Mouse (Mus musculus) frontal cortex, postnatal 25 days (tissue): ENCODE measurements around the gene Nphp4.
"Not testable (repeated sequence)": the region's sequence is repeated elsewhere in the genome, so short reads cannot be mapped to it uniquely, and the experiment has no call there.

ENCODE experiments used
- DNase-seq, 2 experiments: peaks; one replicate each; pipeline ENCODE4 v3.0.0; 2022; ENCODE audit warnings: low spot score in 2 of 2

Gene Nphp4

DNA sequence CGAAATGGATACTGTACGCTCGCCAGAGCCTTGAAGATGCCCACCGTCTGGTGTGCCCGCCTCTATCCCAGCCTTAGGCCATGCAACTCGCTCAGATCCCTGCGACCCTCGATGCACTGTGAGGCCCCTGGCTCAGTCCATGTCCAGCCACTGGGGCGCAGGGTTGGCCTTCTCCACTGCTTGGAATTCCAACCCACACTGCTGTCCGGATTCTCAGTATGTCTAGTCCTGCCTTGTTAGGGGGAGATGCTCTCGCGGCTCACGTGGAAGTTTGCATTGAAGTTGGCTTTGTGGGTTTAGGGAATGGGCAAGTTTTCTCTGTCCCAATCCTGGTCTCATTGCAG, 1.7 kb downstream of the Nphp4 start:
- no peak for DNase-seq

- no peak for DNase-seq
These were observed 3.9 kb downstream of the Nphp4 start for GRCm38 (mm10) chr4:152480426-152480825.

- no peak for DNase-seq
These were observed 11.5 kb downstream of the Nphp4 start for GRCm38 (mm10) chr4:152488046-152488445.

- DNase-seq: no peak
These were observed 13.8 kb downstream of the Nphp4 start for GRCm38 (mm10) chr4:152490311-152490710.

DNA sequence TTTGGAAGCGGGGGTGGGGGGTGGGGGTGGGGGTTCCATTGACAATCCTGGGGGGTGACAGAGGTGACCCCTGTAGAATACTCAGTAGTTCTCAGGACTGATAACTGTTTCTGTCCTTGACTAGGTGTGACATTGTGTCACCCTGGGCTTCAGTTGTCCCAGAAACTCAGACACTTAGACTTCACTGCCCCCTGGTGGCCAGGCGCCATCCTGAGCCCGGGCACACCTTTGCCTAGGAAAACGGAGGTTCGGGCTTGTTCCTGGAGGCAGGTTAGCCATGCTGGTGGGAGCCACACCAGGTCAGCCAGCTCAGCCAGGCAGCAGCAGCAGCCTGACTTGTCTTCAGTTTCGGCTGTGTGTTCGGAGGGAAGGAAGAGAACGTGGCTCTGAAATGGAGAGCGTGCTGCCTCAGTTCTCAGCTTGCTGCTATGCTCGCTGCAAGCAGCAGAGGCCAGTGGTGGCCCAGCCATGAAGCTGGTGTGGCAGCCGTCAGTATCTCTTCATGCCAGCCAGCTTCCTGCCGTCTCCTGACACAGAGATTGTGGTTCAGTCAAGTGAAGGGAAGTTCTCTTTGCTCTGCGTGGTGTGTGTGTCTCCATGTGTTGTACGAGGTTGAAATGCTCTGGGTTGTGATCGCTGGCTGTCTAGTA, 14.9 kb downstream of the Nphp4 start:
- DNase-seq: peak; percentile 79 to 80

GRCm38 (mm10) chr4:152494360-152494879, 17.9 kb downstream of the Nphp4 start:
- no peak for DNase-seq

GRCm38 (mm10) chr4:152512221-152512925, 35.9 kb downstream of the Nphp4 start:
- no peak for DNase-seq

DNA sequence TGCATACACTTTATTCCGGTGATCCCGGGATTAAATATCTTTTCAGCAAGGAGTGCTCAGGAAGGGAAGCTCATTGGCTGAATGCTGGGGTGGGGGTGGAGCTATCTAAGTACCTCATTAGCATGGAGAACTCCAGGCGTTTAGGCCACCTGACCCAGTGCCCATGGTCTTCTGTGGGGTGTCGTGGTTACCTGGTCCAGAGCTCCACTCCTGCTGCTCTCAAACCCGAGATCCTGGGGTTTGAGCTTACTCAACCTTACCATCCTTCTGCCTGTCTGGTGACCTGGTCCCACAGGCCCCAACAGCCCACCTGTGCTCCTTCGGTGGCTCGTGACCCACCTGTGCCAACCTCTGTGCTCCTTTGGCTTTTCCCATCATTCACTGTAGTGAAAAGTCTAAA, 38.4 kb downstream of the Nphp4 start:
- DNase-seq: no peak

DNA sequence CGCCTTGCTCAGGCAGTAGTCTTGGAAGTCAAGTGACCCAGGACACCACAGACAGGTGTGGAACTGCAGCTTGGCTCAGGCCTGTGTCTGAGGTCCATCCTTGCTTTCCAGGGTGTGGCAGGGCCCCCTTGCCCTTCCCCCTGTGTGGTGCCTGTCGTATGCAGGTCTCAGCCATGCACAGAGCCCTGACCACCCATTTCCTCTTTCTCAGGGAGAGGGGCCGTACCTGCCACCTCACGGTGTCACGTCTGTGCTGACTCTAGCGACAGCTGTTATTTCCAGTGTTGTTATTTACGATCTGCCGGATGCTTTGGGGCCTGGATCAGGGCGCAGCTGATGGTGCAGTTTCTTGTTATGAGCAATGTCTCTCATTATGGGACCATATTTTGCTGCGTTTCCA, 42.6 kb downstream of the Nphp4 start:
- DNase-seq: no peak

GRCm38 (mm10) chr4:152520083-152520482, 43.6 kb downstream of the Nphp4 start:
- peak; percentile 54 to 69 for DNase-seq

- no peak for DNase-seq
These were observed 56.4 kb downstream of the Nphp4 start for GRCm38 (mm10) chr4:152532872-152533271.

GRCm38 (mm10) chr4:152539756-152540155, 63.2 kb downstream of the Nphp4 start:
- DNase-seq: no peak

DNA sequence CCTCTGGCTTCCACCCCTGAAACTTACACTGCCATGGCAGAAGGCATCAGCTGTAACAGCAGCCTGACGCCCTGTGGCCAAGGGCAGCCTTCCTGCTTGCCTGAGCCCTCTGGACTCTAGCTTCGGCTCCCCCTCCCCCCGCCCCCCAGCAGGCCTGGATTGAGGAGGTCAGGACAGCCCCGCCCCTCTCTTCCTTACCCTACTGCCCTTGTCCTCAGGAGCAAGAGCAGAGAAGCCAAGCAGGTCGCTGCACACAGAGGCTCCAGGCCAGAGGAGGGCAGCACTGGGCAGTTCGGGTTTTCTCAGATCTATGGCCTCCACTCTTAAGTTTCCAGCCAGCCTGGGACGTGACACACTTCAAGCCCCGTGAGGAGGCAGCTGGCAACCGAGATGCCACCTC, 64.7 kb downstream of the Nphp4 start:
- no peak for DNase-seq

GRCm38 (mm10) chr4:152542447-152542846, 65.9 kb downstream of the Nphp4 start:
- DNase-seq: no peak

DNA sequence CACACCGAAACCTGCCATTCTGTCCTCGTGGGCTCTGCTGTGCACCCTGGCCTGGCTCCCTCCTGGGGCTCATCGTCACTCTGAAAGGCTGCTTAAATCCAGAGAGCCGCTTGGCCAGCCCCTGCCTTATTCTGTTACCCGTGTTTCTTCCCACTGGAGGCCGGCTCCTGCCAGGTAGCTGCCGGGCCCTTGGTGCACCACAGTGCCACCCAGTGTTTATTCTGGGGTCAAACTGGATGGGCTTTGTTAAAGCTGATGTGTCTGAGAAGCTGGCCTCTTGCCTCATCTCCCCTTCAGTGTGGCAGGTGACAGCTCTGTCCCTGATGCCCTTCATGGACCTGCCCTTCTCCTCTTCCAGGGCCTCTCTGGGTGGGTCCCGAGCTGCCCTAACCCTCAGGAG, 70.0 kb downstream of the Nphp4 start:
- DNase-seq: no peak

DNA sequence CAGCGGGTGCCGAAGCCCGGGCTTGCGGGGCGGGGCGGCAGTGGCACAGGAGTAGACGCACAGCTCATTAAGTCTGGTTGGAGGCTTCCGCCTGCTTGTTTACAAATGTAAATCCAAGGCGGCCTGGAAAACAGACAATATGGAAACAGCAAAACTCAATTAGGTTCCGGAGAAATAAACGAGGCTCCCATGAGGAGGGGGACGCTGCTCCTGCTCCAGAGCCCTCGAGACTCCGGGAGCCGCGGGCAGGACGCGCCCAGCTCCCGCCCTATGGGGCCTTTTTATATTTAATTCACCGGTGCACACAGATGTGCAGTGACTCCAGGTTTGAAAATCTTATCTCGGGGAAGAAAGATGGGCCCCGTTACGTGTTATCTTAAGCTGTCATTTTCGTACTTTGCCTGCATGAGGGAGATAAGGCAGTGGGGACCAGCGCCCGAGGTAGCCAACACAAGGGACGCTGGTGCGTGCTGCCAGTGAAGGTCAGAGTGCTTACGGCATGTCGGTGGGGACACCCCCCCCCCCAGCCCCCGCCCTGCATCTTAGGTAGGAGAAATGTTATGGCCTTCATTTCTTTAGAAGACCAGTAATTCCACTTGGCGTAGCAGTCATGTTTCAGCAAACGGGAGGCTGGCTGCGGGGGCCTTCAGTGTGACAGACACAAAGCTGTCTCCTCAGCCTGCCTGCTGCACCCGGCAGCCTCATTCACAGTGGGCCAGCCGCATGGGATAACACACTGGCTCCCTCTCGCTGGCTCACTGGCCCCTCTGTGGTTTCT, 71.6 kb downstream of the Nphp4 start:
- DNase-seq: no peak

- no peak for DNase-seq
These were observed 73.1 kb downstream of the Nphp4 start for GRCm38 (mm10) chr4:152549507-152550202.

GRCm38 (mm10) chr4:152550203-152550549, 73.7 kb downstream of the Nphp4 start:
- no peak for DNase-seq

GRCm38 (mm10) chr4:152553582-152554285, 77.2 kb downstream of the Nphp4 start:
- no peak for DNase-seq

DNA sequence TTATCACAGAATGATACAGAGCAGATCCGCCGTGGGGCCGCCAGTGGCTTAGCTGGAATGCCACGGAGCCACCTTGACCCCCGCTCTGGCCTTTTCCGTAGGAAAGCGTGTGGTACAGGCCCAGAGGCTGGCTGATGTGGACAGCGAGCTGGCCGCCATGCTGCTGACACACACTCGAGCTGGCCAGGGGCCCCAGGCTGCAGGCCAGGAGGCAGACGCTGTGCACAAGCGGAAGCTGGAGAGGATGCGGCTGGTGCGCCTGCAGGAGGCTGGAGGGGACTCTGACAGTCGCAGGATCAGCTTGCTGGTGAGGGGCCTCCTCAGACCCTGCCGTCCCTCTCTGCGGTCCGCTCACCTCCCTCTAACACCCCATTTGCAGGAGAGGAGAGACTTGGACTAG, 77.9 kb downstream of the Nphp4 start:
- DNase-seq: no peak

DNA sequence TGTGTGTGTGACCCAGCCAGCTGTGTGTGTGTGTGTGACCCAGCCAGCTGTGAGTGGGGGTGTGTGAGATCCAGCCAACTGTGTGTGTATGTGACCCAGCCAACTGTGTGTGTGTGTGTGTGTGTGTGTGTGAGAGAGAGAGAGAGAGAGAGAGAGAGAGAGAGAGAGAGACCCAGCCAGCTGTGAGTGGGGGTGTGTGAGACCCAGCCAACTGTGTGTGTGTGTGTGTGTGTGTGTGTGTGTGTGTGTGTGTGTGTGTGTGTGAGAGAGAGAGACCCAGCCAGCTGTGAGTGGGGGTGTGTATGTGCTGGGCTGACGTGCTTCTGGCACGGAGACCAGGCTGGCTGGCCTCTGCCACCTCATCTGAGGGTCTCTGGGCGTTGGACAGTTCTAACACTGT, 79.3 kb downstream of the Nphp4 start:
- DNase-seq: not testable (repeated sequence)

- no peak for DNase-seq
These were observed 81.7 kb downstream of the Nphp4 start for GRCm38 (mm10) chr4:152558246-152558645.
